Mouse (Mus musculus) kidney, postnatal 14 days (tissue): ENCODE data around the gene 4933405L10Rik.

Source experiments
- DNase-seq: peaks from one replicate; pipeline ENCODE4 v3.0.0; 2022; ENCODE audit warnings: mixed read lengths

Gene 4933405L10Rik

DNA sequence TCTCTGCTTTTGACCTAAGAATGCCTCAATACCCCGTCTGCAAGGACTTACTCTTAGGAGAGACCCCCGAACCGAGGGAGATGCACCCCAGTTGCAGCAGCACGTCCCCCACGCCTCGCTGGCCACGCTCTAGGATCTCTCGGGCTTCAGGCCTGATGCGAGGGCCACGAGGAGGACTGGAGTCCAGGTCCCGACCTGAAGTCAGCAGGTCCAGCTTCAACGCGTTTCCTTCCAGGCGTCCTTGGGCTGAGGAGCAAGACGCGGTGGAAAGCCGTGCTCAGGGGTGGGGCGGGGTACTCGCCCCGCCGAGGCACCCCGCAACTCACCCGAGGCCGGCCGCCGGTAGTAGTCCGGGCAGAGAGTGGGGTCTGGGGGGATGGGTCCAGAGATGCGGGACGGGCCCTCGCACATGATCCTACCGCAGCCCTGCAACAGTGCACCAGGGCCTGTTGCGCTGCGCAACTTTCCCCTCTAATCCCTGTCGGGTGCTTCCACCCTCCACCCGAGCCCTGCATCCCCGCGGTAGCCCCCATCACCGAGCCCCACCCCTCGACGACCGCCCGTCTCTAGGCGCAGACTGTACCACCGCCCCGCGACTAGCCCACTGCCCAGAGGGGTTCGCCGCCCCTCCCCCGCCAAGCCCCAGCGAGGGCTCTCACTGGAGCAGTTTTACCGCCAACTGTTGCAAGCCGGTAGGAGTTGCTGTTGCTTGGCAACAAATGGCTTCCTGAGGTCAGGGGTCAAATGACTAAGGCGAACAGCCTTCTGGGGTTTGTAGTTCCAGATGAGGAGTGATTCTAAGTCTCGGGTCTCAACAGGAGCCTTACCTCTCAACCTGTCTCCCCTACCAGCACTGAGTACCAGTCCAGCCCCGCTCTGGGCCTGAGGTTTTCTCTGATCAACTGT lies at the start of gene 4933405L10Rik, which contains the start of gene Enkd1:
4933405L10Rik (plus strand) TSS at position 158 of the 906 bp plus-strand sequence.
Enkd1 (minus strand) TSS at position 713 of the 906 bp plus-strand sequence.
- DNase-seq: peak; percentile 93

DNA sequence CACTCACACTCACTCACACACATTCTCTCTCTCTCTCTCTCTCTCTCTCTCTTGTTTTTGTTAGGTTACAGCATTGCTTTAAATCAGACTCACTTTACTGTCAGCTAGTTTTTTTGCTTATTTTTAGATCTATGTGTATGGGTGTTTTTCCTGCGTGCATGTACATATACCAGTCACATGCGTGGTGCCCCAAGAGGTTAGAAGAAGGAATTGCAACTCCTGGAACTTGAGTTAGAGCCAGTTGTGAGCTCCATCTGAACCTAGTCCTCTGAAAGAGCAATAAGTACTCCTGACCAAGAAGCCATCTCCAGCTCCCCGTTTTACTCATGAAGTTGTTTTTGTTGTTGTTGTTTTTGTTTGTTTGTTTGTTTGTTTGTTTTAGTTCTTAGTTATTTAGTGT lies 46.3 kb upstream of the 4933405L10Rik start:
- DNase-seq: peak; percentile 36

DNA sequence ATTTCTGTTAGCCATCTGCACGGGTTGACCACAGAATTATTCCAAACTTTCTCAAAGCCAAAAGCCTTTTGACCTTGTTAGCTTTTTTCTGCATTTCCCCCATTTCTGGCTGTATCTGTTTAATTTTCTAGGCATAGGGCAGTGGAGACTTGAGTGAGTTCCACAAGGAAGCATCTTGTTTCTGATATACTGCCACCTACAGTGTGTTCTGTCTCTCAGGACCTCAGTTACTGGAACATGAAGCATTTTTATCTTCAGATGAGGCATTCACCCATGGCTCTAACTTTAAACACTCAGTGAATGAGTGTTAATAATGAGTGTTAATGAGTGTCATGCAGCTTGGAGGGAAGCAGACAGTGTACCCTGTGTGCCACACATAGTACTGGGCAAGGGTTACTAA lies 29.6 kb upstream of the 4933405L10Rik start:
- no peak for DNase-seq

DNA sequence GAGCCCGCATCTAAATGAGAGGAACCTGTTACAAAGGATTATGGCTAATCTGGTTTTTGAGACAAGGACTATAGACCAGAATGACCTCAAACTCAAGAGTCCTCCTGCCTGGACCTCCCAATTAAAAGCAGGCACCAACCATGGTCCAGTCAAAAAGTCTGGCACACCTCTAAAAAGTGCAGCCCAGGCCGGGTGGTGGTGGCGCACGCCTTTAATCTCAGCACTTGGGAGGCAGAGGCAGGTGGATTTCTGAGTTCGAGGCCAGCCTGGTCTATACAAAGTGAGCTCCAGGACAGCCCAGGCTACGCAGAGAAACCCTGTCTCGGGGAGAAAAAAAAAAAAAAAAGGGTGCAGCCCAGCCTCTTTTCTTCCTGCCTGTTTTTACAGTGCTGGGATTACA lies 22.1 kb upstream of the 4933405L10Rik start:
- no peak for DNase-seq

DNA sequence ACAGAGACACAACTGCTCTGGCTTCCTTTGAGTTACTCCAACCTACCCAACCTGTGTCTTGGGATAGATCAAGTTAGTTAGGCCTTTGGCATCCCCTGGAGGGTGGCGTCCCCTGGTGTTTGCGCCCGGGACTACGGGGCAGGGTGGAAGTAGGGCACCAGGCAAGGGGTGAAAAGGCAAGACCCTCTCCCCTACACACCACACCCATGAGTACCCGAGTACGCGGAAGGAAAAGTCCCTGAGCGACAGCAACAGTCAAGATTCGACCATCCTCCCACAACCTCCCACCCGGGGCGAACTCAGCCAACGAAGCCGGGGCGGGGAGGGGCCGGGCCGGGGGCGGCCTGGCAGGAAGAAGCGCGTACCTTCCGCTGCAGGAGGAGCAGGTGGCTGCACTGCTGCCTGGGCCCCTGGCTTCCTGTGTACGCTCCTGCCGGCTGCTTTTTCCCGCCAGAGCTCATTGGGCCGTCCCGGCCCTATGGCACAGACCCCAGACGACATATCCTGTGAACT lies 21.6 kb upstream of the 4933405L10Rik start, which contains the start of gene Carmil2:
Carmil2 (plus strand) TSS at position 479 of the 513 bp plus-strand sequence.
- DNase-seq: peak; percentile 61

DNA sequence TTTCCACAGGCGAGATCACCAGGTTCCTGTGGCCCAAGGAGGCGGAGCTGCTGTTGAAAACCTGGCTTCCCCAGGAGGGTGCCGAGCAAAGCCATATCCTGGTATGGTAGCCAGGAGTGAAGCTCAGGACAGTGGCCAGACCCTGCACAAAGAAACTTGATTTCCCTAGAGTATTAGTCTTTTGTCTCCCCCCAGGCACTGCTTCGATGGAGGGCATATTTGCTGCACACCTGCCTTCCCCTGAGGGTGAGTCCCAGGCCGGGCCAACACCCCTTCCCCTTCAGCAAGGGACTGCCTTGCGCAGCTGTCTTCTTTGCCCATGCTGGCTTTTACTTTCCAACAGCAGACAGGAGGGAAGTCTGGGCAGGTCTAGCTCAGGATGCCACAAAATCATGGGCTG lies 20.9 kb upstream of the 4933405L10Rik start:
- DNase-seq: no peak

DNA sequence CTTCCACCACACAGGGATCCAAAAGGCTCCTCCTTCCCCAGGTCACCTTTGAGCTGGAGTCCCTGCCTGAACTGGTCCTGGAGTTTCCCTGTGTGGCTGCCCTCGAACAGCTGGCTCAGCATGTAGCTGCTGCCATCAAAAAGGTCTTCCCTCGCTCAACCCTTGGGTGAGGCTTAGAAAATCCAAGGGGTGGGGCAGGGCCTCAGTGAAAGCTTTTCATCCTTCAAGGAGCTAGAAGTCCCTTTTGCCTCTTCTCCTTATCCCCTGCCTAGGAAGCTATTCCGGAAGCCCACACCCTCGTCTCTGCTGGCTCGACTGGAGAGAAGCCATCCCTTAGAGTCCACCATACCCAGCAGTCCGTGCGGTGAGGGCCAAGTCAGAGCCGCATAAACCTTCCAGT lies 19.9 kb upstream of the 4933405L10Rik start:
- no peak for DNase-seq

DNA sequence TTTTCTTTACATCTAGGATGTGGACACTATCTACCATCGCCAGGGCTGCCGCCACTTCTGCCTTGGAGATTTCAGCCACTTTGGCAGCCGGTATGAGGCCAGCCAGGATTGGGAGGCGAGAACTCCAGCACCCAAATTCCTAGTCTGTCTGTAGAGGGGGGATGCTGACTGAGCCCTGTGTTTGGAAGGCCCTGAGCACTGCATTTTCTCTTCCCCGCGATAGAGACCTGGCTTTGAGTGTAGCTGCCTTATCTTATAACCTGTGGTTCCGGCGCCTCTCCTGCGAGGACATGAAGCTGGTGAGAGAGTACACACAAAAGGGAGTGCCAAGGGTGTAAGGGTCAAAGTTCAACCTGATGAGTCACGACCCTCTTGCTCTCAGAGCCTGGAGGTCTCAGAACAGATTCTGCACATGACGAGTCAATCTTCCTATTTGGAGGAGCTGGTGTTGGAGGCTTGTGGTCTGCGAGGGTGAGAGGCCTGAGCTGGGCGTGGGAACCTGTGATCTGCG lies 19.2 kb upstream of the 4933405L10Rik start:
- no peak for DNase-seq

DNA sequence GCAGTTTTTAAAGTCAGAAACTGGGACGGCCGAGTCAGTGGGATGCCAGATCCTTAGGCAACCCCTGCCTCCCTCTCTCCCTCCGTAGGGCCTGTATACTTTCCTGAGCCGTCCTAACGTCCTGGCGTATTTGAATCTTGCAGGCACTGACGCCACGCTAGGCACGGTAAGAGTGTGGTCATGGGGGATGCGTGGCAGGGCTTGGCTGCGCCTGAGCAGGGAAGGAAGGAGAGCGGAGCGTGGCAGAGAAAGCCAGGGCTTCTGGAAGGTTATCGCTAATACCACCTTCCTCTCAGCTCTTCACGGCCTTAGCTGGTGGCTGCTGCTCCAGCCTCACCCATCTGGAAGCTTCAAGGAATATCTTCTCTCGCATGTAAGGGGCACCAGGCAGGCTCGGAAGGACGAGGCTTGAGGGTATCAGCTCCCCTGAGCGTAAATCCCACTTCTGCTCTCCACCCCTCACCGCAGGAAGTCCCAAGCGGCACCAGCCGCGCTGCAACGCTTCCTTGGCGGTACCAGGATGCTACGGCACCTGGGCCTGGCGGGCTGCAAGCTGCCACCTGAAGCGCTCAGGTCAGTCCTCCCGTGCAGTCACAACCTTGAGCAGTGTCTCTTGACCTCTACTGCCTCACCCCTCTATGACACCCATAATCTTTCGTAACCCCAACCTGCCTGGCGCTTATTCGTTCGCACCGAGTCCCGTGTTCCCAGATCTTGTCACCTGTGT lies 18.0 kb upstream of the 4933405L10Rik start:
- DNase-seq: no peak

DNA sequence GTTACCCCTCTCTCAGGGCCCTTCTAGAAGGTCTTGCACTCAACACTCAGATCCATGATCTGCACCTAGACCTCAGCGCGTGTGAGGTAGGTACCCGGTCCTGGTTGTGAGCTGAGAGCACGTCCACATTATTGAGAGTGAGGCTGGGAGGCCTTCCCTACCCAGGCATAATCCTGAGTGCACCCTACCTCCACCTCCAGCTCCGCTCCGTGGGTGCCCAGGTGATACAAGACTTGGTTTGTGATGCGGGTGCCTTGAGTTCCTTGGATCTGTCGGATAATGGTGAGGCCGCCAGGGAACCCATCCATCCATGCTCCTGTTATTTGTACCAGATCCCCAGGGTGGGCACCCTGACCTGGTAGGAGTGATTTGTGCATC lies 17.5 kb upstream of the 4933405L10Rik start:
- no peak for DNase-seq

DNA sequence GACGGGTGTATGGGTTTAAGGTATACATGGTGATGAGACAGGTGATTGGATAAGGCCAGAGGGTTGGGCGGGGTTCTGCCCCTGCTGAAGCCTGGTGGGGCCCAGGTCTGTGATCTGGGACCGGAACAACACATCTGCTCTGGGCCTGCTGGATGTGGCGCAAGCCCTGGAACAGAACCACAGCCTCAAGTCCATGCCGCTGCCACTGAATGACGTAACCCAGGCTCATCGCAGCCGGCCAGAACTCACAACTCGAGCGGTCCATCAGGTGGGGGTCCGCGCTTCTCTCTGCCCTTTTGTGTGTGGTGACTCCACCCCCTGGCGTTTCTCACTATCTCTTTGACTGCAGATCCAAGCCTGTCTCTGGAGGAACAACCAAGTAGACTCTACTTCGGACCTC lies 16.5 kb upstream of the 4933405L10Rik start:
- DNase-seq: no peak

DNA sequence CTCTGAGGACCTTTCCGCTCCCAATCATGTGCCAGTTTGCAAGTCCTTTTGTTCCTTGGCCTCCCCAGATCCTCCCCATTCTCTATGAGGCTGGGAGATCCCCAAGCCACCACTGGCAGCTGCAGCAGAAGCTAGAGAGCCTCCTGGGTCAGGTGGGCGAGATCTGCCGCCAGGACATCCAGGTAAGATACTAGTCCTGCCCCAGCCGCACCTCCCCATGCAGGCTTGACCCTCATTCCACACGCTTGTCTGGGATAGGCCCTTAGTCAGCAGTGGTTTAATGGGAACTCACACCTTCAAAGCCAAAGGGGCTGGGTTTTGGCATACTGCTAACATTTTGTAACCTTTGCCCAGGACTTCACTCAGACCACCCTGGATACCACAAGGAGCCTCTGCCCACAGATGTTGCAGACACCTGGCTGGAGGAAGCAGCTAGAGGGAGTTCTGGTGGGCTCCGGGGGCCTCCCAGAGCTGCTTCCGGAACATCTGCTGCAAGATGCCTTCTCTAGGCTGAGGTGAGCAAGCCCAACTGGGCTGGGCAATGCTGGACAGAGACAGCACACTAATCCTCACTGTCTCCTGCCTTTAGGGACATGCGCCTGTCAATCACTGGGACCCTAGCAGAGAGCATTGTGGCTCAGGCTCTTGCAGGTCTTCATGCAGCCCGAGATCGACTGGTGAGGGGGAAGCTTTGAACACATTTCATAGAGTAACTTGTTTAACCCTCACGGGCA lies 14.8 kb upstream of the 4933405L10Rik start:
- no peak for DNase-seq

DNA sequence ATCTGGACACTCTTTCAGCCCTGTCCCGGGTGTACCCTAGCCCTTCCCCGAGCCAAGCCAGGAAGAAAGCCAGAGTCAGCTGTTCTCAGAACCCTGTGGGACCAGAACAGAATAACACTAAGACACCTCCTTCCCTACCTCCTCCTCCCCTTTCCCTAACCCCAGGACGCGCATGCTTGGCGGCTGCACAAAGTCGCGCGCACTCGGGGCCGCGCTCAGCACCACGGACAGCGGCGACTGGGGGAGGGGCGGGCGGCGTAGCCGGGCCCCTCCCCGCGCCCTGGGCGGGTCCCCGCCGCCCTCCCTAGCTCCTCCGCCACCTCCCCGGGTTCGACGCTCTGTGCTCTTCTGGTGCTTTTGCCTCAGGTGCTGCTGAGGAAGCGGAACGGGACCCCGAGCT lies 13.8 kb upstream of the 4933405L10Rik start:
- DNase-seq: peak; percentile 84

DNA sequence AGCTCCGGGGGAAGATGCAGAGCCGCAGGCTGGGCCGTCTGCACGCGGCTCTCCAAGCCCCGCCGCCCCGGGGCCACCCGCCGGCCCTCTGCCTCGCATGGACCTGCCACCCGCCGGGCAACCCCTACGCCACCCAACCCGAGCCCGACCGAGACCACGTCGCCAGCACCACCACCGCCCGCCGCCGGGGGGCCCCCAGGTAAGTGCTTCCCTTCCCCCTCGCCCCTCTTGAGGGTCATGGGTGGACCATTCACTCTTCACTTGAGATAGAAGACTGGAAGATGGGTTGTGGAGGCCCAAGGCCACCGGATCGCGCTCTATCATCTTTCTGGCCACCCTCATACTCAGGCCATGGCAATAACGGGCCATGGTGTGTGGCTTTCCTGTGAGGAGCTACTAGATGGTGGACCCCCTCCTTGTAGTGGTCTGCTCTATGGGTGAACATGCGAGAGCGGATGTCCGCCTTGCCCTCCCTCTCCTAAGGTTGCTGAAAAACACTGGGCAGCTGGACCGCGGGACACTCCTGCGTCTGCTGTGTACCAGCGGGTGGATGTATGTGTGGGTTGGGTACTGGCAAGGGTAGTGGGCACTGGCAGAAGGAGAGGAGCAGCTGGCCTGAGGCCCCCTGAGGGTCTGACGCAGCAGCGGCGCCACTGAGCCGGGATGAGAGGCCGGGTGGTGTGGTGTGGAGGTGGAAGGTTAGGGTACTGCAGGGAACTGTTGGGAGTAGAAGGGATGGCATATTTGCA lies 13.2 kb upstream of the 4933405L10Rik start:
- no peak for DNase-seq

DNA sequence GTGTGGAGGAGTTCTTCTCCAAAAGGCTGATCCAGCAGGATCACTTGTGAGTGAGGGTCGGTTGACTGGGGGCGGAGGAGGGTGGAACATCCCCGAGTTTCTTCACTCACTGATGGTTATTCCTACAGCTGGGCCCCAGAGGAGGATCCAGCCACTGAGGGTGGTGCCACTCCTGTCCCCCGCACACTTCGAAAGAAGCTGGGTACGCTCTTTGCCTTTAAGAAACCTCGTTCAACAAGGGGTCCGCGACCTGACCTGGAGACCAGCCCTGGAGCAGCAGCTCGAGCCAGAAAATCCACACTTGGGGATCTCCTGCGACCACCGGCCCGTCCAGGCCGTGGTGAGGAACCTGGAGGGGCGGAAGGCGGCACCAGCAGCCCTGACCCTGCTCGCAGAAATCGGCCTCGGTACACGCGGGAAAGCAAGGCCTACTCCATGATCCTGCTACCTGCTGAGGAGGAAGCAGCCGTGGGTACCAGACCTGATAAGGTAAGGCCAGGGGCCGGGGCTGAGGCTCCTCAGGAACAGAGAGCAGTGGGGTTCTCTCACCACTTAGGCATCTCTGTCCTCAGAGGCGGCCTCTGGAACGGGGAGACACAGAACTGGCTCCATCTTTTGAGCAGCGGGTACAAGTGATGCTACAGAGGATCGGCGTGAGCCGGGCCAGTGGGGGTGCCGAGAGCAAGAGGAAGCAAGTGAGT lies 12.2 kb upstream of the 4933405L10Rik start:
- no peak for DNase-seq

DNA sequence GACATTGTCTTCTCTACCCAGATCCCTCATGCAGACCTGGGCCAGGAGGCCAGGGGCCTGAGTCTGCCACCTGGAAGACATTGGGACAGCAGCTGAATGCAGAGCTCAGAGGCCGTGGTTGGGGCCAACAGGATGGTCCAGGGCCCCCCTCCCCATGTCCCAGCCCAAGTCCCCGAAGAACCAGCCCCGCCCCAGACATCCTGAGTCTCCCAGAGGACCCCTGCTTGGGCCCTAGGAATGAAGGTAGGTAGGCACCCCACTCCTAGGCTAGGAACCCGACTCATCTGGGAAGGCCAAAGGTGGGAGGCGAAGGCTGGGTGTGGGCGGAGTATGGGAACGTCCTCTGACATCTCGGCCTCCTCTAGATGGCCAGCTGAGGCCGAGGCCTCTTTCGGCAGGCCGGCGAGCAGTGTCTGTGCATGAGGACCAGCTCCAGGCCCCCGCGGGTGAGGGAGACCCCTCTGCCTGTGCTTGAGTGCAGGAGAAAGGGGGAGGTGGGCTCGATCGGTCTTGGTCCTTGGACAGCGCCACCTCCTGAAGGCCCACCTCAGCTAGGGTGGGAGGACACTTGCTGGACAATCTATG lies 10.2 kb upstream of the 4933405L10Rik start:
- DNase-seq: no peak

DNA sequence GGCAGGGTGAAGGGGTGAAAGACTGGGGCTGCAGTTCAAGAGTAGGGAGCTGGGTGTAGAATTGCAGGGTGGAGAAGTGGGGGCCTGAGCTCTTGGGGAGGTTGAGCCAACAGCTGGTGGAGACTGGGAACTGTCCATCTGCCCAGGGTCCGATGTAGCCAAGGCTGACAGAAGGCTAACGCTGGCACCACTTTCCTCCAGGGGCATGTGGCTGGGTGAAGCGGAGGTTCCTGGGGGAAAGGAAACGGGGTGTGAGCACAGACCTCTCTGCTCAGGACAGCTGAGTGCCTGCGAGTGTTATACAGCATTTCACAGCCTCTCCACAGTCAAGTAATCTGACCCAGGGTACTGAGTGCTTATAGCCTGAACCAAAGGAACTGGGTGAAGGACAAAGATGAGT lies 8.7 kb upstream of the 4933405L10Rik start:
- DNase-seq: no peak

DNA sequence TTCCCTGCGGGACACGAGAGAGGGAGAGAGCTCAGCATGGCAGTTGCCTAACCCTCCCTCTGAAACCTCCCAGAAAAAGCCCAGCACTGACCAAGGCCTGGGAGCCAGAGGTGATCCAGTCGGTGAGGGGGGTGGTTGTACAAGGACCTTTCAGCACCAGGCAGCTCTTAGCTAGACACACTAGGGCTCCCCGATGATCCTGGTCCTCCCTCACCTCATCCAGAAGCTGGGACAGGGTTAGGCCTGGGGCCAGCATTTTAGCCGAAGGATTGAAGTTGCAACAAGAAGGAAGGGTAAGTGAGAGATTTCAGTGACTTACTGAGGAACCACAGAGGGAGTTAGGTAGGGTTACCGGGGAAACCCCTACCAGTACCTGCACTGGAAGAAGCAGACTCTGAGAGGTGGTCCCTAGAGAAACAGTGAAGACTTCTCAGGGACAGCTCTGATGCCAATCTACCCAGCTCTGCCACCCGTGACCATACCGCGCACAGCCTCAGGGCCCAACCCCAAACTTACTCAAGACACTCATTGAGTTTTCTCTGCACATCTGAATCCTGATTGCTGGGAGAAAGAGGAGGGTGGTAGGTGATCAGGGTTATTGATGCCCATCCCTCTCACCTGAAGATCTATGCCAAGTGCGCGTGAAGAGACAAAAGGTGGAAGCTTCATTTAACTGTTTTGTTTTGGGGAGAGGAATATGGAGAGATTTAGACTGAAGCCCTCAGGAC lies 7.8 kb upstream of the 4933405L10Rik start:
- no peak for DNase-seq

DNA sequence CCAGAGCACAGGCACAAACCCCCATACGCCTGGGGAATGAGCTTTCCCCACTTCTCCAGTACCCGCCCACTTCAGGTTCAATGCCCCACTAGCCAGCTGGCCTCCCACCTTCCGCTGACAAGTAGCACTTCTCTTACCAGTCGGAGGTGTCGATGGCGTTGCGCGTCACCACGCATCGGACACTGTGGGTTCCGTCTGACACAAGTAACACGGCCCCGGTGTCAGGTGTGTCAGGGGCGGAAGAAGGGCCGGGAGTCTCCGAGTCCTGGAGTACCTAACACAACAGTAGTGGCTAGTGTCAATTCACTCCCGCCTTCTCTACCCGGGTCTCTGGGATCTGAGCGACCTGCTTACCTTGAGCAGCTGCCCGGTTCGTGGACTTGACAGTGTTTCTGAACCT lies 6.9 kb upstream of the 4933405L10Rik start:
- DNase-seq: peak; percentile 70
